Mouse (Mus musculus): Measurements from ENCODE around the gene Man2b1.

DNA sequence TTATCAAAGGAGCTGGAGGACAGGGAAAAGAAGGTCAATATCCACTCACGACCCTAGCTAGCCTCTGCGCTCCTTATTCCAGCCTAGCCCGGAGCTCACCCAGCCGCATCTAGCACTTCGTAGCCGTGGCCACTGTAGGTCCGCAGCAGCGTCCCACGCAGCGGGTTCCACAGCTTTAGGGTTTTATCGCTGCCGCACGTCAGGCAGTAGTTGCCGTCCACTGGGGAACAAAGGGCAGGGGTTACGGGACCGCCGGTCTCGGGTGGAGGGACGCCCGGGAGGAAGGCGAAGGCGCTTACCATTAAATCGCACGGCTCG, 2.9 kb upstream of the Man2b1 start:
- TF ChIP-seq POLR2A (IDR thresholded peaks at IDR 0.05; ENCODE audit: low read depth, low read length) (no peak), CTCF (IDR thresholded peaks at IDR 0.05; ENCODE audit: extremely low read depth, insufficient read length, insufficient replicate concordance, low read depth, low read length) (no peak)

Measured in small intestine, adult 2 months (tissue).